Mouse (Mus musculus) adrenal gland, postnatal 14 days (tissue): ENCODE data around the gene Gm11492. TPM values are rescaled to one million over a fixed set of nuclear protein-coding genes. Genes with fewer than 3 reads are reported as not detected.

Source experiments
- DNase-seq: peaks from one replicate; pipeline ENCODE4 v3.0.0; 2021; ENCODE audit warnings: mixed read lengths
- total RNA-seq: library from RNA; stranded (reverse); gene quantifications from 2 replicates; pipeline ENCODE4 v1.2.3, GENCODE M21; 2021

The Gm11492 gene
- total RNA-seq, 1 experiment from 2014 or later, result not detected

DNA sequence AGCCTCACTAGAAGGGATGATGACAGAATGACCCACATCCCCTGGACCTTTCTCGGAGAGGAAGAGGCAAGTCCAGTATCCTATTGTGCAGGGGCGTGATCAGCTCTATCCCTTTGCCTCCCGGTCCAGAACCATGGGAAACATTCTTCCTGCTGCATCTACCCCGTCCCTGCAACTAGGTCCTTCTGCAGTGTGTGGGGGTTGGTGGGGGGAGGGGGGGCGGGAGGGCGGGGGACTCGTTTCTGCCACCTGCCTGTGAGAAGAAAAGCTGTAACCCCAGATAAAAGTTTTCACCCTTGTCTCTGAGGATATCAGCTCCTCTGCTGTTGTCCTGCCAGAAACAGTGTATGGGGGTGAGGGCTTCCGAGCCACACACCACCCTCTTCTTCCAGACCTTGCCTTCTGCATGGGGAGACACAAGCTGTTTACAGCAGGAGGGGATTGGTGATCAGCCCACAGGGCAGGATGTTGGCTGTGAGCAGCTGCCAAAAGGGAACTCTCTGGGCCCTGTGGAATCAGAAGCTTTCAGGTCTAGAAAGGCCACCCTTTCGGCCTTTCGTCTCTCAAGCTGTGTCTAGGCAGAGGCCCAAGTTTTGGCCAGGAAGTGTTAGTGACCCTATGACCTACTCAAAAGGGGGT, 12.6 kb downstream of the Gm11492 start:
- DNase-seq, result no peak

DNA sequence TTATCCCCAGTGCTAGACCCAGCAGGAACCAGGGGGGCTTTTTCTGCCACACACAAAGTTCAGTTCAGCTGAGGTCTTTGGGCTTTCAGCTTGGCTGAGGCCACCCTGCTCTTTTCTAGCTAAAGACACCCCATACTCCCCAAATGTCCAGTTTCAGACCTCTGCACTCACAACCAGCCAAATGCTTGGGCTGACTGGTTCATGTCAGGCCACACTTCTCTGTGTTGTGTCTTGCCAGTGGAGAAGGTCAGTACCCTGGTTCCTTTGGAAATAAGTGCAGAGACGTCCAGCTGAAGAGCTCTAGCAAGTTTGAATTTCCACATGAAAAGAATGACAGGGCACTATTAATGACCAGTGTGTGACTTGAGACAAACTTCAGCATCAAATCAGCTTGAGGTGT, 13.3 kb downstream of the Gm11492 start:
- no peak for DNase-seq

DNA sequence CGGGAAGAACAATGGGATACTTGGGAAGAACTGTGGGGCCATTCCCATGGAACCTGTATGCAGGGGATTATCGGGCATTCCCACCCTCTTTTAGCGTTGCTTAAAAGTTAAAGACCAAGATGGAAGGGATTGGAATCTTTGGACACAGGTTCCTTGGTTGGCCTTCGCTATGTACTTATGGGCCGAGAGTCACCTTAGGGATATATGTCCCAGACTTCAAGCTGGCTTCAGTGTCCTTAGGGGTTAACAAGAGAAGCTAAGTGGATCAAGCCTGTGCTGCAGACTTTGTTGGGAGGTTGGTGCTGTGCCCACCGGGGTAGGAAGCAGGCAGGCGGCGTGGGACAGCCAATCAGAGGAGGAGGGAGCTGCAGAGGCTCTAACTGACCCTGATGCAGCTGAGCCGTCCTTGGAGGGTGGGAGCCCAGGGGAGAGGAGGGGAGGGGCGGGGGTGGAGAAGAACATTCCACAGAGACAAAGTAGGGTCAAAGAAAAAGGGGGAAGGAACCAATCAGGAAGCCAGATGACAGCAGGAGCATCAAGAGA, 14.2 kb downstream of the Gm11492 start:
- no peak for DNase-seq

DNA sequence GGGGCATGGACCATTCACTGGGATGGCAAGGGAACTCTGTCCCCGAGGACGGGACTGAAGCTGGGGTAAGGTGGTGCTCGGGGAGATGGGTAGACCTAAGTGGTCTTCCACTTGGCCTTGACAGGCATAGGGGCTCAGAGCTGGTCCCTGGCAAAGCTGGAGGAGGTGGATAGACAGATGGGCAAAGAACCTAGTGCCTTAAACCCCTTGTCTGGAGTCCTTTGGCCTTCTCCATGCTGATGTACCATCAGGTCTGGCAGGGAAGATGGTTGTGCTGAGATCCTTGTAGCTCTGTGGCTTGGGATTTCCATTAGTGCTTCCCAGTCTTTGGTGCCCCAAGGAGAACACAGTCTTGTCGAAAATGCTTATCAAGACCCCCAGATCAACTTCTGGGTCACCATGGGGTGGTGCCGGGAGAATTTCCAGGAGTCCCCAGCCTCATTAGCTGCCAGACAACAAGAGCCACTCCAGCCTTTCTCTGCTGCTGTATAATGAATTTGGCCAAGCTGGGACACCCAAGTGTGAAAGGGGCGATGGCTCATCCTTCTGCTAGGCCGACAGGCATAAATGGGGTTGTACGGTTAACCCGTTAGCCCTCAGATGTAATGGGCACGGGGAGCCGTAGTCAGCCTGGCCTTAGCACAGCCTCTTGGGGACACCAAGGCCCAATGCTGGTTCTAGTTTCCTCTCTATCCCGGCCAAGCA, 14.9 kb downstream of the Gm11492 start:
- no peak for DNase-seq

DNA sequence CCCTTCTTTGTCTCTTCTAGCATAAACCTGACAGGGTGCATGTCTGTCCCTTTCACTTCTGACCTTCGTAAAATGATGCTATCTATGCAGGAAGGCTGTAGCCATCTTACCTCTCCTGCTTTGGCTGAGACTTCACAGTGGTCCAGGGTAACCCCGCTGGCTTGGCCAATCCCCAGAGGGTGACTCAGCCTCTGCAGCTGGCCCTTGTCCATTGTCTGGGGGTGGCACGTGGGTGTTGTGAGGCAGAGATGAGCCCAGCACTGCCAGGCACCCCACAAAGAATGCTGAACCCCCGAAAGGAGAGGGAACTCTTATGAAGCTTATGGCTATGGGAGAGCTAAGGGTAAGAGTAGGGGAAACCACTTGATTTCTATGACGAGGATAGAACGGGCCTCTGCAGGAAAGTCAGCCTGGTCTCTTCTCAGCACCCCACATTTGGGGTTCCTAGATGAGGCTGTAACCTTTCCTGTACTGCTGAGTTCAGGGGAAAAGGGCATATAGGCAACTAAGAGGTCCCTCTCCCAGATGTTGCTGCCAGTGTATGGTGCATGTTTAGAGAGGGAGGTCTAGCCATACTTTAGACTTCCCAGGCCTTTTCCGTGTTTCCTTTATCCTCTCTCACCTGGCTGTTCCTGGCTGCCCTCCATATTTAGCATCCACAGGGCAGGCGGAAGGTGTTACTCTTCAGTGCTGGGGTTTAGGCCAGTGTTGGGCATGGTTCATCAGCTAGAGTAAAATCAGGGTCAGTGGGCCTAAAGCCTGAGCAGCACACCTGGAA, 15.7 kb downstream of the Gm11492 start:
- peak; percentile 61 for DNase-seq

DNA sequence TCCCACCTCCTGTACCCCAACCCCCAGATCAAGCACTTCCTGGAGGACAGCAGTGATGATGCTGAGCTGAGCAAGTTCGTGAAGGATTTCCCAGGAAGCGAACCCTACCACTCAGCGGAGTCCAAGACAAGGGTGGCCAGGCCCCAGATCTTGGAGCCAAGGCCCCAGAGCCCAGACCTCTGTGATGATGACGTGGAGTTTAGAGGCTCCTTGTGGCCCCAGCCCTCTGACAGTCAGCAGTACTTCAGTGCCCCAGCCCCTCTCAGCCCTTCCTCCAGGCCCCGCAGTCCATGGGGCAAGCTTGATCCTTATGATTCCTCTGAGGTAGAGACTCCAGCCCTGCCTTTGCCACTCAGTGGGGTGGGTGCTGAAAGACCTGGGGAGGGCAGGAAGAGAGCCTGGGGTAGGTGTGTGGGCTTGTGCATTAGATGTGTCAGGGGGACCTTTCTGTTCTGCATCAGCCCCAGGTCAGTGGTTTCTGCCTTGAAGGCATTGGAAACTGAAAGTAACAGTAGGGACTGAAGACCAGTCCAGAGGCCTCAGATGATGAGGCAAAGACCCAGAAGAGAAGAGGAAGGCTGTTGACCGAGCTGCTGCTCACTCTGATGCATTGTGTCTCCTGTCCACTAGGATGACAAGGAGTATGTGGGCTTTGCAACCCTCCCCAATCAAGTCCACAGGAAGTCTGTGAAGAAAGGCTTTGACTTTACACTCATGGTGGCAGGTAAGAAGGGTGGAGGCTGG, 17.0 kb downstream of the Gm11492 start:
- no peak for DNase-seq

DNA sequence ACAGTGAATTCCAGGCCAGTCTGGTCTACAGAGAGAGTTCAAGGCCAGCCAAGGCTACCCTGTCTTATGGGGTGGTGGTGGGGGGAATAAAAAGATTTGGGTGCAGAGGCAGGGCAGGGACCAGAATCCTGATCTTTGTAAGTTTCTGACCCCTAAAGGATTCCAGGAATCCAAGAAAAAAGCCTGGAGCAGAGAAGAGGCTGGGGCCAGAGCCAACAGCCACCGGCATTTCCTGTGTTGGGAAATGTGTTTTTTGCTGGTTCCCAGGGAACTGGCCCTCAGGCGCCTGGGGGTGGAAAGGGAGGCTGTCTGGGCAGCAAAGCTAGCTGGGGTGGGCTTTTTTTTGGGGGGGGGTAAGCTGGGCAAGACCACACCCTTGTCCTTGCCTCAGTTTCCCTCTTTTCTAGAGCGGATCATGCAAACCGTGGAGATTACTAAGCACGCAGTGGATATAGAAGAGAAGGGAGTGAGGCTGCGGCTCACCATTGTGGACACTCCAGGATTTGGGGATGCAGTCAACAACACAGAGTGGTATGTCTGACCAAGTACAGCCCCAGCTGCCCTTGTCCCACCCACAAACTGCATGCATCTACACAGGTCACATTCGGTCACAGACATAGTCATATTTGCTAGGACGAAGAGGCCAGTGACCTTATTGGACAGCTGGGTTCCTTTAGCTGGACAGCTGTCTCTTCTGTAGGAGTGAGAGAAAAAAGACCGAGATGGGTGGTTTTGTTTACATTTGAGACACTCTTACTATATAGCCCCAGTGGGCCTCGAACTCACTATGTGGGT, 18.5 kb downstream of the Gm11492 start:
- DNase-seq, result peak; percentile 59

DNA sequence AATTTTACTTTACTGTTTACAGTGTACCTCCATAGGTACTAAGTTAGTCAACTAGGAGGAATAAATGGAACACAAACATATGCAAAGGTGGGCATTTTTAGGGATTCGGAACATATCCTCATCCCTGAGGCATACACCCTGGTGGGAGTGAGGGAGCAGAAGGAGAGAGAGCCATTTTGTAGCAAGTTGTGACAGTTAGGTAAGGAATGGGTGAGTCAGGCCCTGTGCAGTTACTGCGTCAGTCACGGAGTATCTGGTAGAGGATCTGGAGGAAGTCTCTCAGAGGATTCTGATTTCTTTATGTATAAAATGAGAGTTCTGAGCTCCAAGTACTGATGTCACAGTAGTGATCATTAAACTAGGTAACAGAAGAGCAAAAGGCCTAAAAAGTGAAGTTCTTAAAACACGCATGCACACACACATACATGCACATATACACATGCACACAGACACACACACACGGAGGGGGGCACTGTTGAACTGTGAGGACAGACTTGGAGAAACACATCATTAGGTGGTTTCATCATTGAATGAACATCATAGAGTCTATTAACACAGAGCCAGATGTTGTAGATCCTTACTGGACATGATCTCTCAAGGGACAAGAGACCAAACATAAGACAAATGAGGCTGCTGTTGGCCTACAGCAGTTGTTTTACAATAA, 20.9 kb downstream of the Gm11492 start:
- no peak for DNase-seq

DNA sequence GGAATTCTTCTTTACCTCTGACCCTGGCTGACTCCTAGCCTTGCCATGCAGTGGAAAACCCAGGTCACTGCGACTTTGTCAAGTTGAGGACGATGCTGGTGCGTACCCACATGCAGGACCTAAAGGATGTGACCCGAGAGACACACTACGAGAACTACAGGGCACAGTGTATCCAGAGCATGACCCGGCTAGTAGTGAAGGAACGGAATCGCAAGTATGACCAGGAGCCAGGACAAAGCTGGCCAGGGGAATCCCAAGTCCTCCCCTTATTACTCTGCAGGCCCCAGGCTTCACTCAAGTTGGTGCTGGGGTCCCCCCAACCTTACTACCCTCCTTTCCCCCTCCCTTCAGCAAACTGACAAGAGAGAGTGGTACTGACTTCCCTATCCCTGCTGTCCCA, 23.2 kb downstream of the Gm11492 start:
- DNase-seq, result no peak

DNA sequence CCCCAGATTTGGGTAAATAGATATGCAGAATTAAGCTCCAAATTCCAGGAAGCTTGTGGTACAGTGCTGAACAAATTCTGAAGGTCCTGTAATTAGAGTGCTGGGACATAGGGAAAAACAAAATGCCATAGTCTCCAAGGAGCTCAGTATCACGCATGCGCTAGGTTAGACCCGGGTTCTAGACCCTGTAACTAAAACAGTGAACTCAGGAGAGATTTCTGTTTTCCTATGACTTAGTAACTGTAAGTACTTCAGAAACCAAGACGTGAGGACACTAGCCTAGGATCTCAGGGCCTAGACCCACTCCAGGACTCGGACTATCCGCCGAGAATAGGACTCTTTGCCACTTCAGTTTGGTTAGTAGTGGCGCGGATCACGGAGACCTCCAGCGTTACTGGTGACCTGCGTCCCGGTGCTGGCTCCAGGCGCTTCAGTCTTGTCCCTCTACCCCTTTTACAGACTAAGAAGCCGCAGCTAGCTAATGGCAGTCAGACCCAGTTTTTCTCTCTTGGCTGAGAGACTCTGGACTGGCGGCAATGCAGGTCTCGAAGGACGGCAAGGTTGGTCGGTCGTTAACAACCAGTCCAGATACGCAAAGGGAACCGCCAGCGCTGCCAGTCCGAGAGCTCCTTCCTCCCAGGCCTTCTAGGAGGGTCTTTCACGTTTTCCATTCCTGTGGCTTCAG, 24.5 kb downstream of the Gm11492 start:
- peak; percentile 49 for DNase-seq

DNA sequence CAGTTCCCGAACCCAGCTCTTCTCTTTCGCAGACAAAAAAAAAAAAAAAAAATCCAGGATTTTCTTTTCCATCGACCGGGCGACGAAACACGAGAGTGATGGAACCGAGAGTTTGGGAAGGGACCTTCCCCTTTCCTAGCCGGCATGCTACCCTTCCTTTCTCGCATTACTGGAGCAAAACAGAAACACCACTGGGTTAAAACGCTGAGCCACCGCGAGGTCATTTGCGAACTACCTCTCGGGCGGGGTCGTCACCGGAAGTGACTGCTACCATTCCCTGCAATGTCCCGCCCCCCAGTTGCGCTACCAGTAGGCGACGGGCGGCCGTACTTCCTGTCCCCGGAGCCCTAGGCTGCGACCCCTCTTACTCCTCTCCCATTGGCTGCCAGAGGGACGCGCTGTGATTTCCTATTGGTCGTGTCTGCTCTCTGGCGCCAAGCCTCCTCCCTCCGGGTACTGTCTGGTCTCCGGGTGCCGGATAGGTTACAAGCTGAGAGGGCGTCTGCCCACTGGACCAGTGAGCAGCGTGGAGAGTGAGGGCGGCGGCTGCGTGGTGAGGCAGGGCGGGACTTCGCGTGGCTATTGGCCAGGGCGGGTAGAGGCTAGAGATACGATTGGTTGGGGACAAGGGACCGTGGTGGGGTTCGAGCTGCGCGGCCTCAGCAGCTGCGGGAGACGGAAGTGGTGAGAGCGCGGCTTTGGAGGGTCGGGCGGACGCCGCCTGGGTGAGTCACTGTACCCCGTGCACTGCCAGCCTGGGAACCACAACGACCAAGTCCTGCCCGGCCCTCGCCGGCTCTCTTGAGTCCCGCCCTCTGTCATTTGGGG, 25.3 kb downstream of the Gm11492 start, which contains the start of gene Mtmr4:
Gene Mtmr4 (plus strand): TSS at position 637 of the 828 bp plus-strand sequence.
- DNase-seq, result peak; percentile 100

DNA sequence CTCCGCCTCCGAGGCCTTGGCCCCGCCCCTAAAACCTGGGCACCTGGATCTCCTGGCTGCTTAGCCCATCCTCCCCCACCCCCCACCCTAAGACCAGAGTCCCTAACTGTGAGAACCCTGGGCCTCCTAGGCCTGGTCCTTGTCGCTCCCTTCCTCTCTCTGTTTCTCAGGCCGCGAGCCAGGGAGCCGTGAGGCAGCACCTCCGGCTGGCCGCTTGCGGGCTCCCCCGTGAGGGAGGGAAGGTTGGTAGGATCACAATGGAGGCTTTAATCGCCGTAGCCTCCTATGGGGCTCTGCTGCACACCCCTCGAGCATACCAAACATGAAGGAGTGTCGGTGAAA, 25.9 kb downstream of the Gm11492 start:
- no peak for DNase-seq

DNA sequence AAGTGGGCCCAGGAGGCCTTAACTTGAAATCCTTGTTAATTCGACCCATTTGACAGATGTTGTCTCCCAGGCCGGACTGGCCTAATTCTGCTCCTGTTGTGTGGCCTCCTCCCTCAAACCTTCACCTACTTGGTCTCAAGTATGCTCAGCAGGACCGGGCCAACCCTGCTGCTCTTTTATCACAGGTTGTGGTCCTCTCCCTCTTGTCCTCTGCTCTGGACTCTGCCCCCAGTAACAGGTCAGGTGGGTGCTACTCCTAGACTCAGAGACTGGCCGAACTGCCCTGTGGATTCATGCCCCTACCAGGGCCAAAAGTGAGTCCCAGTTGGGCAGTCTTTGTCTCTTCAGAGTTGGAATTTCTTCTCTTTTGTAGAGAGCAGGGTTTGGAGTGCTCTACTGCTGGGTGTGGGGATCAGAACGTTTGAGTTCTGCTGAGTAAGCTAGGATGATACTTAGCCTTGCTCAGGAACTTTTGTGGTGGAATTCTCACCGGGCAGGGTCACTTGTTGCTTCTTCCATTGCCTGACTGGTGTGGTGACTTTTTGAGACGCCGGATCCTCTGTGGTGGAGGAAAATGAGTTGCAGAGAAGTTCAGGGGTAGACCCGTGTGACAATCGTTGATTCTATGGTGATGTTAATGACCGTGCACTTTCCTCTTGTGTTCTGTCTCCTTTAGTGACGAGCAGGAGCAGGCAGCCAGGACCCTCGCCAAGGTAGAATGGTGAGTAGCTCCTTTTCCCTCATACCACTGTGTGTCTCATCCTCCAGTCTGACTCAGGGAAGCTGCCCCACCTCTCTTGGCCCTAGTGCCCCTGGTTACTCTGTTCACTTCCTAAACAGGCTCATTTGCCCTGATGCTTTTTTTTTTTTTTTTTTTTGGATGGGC, 26.5 kb downstream of the Gm11492 start:
- DNase-seq, result no peak

DNA sequence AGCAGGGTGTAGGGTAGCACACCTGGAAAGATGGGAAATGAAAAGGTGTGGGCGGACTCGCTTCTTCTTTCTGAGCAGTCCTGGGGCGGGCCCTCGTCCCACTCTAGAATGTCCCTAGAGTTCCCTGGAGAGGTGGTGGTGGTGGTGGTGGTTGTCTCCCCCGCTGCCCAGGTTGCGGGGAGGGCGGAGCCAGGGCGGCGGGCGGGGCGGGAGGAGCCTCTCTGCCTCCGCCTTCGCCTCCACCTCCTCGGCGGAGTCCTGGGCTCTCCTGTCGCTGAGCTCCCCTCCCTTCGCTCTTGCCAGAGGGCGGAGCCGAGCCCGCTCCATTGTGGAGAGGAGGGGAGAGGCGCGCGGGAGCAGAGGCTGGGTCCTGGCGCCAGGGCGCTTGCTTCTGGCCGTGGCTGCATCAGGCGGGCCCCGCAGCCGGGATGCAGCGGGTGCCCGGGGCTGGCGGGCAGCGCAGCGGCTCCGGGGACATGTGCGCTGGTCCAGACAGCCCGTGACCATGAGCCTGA, 28.9 kb downstream of the Gm11492 start:
- DNase-seq, result peak; percentile 93

DNA sequence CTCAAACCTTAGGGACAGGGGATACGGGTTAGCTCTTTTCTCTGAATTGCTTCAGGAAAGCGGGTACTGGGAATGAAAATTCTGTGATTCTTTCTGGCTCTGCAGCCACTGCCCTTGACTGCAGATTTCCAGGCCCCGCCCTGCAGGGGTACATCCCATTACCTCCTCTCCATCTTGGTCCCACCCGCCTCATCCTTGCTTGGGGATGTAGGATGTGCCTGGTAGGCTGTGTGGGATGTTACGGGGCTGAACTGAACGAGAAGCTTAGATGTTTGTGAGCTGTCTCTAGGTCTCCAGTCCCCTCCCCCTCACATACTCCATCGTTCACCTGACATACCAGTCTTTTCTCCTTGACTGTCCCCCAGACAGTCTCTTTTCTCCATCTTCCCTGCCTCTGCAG, 29.5 kb downstream of the Gm11492 start:
- no peak for DNase-seq

DNA sequence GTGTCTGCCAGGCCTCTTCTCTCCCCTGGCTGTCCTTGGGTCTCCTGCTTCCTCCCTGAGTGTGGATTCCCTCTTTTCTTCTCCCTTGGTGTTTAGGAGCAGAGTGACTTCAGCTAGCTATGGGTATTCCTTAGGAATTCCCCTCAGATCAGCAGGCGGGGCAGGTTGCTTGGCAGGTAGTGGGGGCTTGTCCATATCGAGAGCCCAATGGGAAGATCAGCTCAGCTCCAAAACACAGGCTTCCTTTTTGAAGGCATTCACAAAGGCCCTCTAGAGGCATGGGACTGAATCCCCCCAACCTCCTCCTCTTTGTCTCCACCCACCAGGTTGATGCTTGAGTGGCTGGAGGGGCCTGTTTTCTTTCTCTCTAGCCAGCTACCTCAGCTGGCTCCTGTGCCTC, 30.0 kb downstream of the Gm11492 start:
- no peak for DNase-seq

DNA sequence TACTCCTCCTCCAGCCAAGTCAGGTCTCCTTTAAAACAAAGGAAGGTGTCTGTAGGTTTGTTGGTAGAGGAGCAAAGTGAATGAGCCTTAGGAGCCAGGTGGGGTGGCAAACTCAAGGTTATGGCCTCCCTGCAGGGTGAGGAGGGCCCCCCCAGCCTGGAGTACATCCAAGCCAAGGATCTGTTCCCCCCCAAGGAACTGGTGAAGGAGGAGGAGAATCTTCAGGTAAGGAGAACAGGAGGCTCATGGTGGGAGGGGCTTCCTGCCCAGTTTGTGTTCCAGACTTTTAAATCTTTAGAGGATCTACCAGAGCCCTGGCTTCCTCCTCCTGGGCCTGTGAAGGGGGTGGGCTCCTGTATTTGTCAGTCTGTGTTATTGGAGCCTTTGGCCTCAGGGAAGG, 30.6 kb downstream of the Gm11492 start:
- DNase-seq, result no peak
